Mouse (Mus musculus): ENCODE measurements around the gene Fam83b. TPM values are rescaled to one million over a fixed set of nuclear protein-coding genes. Genes with fewer than 3 reads are reported as not detected.

The Fam83b gene
- total RNA-seq (2023): not detected in 2 replicates

GRCm38 (mm10) chr9:76566515-76567280 is at the start of gene Fam83b:
Fam83b (minus strand) TSS chr9:76567116.

Other genes with a start within 250 kb of the Fam83b start
- gene Hcrtr2, start 243.3 kb downstream of the Fam83b start, total RNA-seq (2023): not detected in 2 replicates

Measured in neutrophil, adult 65 days (primary cell).